Mouse (Mus musculus) hindbrain, embryonic 14.5 days (tissue): Measurements from ENCODE around the gene Zpr1. TPM values are rescaled to one million over a fixed set of nuclear protein-coding genes. Genes with fewer than 3 reads are reported as not detected.

Experiments
- ATAC-seq: fragments of 200-750 bp; cut with Nextera tagmentation; 2 replicates; pipeline ENCODE4 v1.8.0; 2017; ENCODE audit warnings: moderate number of reproducible peaks, mild to moderate bottlenecking, moderate TSS enrichment, moderate library complexity; ENCODE audit not compliant: low FRiP score
- DNase-seq: peaks from one replicate; pipeline ENCODE4 v3.0.0-alpha.2; 2015; ENCODE audit warnings: low spot score
- H3K27ac ChIP-seq: fragments of 300-500 bp; sonication (generic); 2 replicates; pipeline ENCODE4 v1.5.1; 2014; ENCODE audit warnings: mild to moderate bottlenecking, moderate library complexity
- H3K27me3 ChIP-seq: fragments of 300-500 bp; sonication (generic); 2 replicates; pipeline ENCODE4 v1.6.1; 2014; ENCODE audit warnings: mild to moderate bottlenecking, low read length, mixed read lengths; ENCODE audit not compliant: control insufficient read depth, insufficient read depth
- H3K36me3 ChIP-seq: fragments of 300-500 bp; sonication (generic); replicated peaks from 2 replicates; pipeline ENCODE4 v1.6.1; 2014; ENCODE audit not compliant: control insufficient read depth, insufficient read depth
- H3K4me1 ChIP-seq: fragments of 300-500 bp; sonication (generic); replicated peaks from 2 replicates; pipeline ENCODE4 v1.6.1; 2014; ENCODE audit warnings: antibody characterized with exemption, low read length, mixed read lengths; ENCODE audit not compliant: control insufficient read depth, insufficient read depth
- H3K4me2 ChIP-seq: fragments of 300-500 bp; sonication (generic); replicated peaks from 2 replicates; pipeline ENCODE4 v1.6.1; 2014; ENCODE audit warnings: mild to moderate bottlenecking, moderate library complexity
- H3K4me3 ChIP-seq: fragments of 300-500 bp; sonication (generic); replicated peaks from 2 replicates; pipeline ENCODE4 v1.5.1; 2014; ENCODE audit warnings: mild to moderate bottlenecking, low read length
- H3K9ac ChIP-seq: fragments of 300-500 bp; sonication (generic); 2 replicates; pipeline ENCODE4 v1.6.1; 2014
- H3K9me3 ChIP-seq: fragments of 300-500 bp; sonication (generic); 2 replicates; pipeline ENCODE4 v1.6.1; 2016; ENCODE audit warnings: low read length; ENCODE audit not compliant: control insufficient read depth
- WGBS: fragments of 180-500 bp; shearing (Covaris S2); extraction: QIAGEN DNeasy Blood & Tissue Kit; methylation state at CpG from one replicate; pipeline ENCODE4 v1.1.7; 2014; 5-methylcytosine and 5-hydroxymethylcytosine counted together
- polyA plus RNA-seq: library from polyadenylated mRNA; unstranded; fragments of >200 nt; fragmentation: Nextera tagmentation; extraction: Ambion mirVana; gene quantifications from 2 replicates; pipeline ENCODE4 v1.2.1, GENCODE M21; 2014

Gene Zpr1
- polyA plus RNA-seq, 1 experiment from 2014 or later: 54.3 TPM

- Histone ChIP-seq H3K9ac (no peak overlapping the region), H3K27me3 (no peaks in the 10 kb centered on the region), H3K27ac (no peak overlapping the region), H3K4me3 (no peak overlapping the region), H3K4me2 (no peak overlapping the region), H3K36me3 (no peaks in the 10 kb centered on the region), H3K9me3 (no peaks in the 10 kb centered on the region), H3K4me1 (peaks cover 21% of the 10 kb centered on the region)
- ATAC-seq: no peak
- WGBS: 53% methylated on average over 6 of the region's 6 CpGs
- no peak for DNase-seq
These were observed 57.7 kb downstream of the Zpr1 start for GRCm38 (mm10) chr9:46330586-46330895.

GRCm38 (mm10) chr9:46331301-46331700 lies 58.4 kb downstream of the Zpr1 start:
- DNase-seq (no peak), ATAC-seq (no peak)
- WGBS: 95% methylated on average over 1 of the region's 1 CpGs

More at GRCm38 (mm10) chr9:46331301-46331700, 58.4 kb downstream of the Zpr1 start:
- H3K36me3 ChIP-seq: no peaks in the 10 kb centered on the region
- H3K9me3 ChIP-seq: no peaks in the 10 kb centered on the region
- no peaks in the 10 kb centered on the region for H3K27me3 ChIP-seq
- no peak overlapping the region for H3K27ac ChIP-seq
- peaks cover 21% of the 10 kb centered on the region for H3K4me1 ChIP-seq
- no peak overlapping the region for H3K4me3 ChIP-seq
- no peak overlapping the region for H3K4me2 ChIP-seq
- H3K9ac ChIP-seq: no peak overlapping the region

Other genes with a start within 250 kb of the Zpr1 start
- 3.9 and 4.6 TPM in 2 replicates for gene Apoa1, start 44.5 kb upstream of the Zpr1 start, polyA plus RNA-seq
- gene Apoc3, start 37.4 kb upstream of the Zpr1 start, polyA plus RNA-seq: not detected in 2 replicates
- gene Apoa4, start 32.4 kb upstream of the Zpr1 start, polyA plus RNA-seq: not detected in 2 replicates
- gene Apoa5, start 4.4 kb upstream of the Zpr1 start, polyA plus RNA-seq: not detected in 2 replicates
- gene Bud13, start 9.9 kb downstream of the Zpr1 start, polyA plus RNA-seq: 15.1 and 16.0 TPM in 2 replicates
- not detected in 2 replicates for gene 4931429L15Rik, start 46.9 kb downstream of the Zpr1 start, polyA plus RNA-seq